Mouse (Mus musculus): ENCODE results near the gene Gm16451. TPM values are rescaled to one million over a fixed set of nuclear protein-coding genes. Genes with fewer than 3 reads are reported as not detected.

The Gm16451 gene
- not detected for total RNA-seq (2023)

DNA sequence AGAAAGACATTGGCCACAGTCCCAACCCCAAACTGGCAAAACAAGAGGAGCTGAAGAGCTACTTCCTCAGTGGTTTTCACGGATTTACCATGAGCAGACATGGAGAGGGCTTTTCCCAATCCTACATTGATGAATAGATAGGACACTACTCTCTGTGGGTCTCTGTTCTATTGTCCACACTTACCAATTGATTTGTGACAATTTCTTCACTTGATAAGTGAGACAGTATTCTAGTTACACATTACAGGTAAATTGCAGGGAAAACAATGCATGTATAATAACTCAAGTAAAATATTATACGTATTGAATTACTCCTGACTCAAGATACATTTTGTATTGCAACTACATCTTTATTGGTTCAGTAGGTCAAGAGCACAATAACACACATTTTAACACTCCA is at the start of gene Gm16451:
TSS of gene Gm16451 (minus strand) at position 101 of the 400 bp plus-strand sequence.

DNA sequence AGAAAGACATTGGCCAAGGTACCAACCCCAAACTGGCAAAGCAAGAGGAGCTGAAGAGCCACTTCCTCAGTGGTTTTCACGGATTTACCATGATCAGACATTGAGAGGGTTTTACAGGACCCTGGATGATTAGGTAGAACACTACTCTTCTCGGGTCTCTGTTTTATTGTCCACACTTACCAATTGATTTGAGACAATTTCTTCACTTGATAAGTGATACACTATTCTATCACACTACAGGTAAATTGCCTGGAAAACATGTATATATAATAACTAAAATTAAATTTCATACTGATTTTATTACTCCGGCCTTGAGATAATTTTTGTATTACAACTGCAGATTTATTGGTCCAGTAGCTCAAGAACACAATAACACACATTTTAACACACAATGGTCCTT is 45.9 kb upstream of the Gm16451 start, which contains the start of gene Vmn1r142:
TSS of gene Vmn1r142 (minus strand) at position 101 of the 400 bp plus-strand sequence.

DNA sequence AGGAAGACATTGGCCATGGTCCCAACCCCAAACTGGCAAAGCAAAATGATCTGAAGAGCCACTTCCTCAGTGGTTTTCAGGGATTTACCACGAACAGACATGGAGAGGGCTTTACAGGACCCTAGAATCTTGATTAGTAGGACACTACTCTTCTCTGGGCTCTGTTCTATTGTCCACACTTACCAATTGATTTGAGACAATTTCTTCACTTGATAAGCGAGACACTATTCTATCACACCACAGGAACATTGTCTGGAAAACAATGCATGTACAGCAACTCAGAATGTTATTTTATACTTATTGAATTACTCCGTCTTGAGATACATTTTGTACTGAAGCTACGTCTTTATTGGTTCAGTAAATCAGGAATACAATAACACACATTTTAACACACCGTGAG is 16.6 kb upstream of the Gm16451 start, which contains the start of gene Gm10666:
TSS of gene Gm10666 (minus strand) at position 101 of the 400 bp plus-strand sequence.

DNA sequence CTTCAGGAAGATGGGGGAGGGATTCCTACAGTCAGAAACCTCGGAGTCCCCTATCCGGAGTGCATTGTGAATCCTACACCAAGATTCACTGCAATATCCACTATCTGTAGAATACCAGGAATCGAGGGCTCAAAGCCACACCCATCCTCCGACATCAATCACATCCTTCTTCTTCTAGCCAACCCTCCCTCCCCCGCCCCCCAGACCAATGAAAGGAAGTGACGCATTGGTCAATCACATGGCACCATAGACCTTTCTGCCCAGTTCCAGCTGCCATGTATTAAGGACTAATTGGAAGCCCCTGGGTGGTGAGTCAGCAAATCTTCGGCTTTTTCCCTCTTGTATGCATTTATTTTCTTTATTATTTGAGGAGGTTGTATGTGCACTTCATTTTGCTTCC is 49.3 kb downstream of the Gm16451 start, which contains the start of gene Vmn1r139:
TSS of gene Vmn1r139 (plus strand) at position 301 of the 400 bp plus-strand sequence.

Other genes starting within 250 kb of the Gm16451 start
- not detected for gene Gm5891, start 197.0 kb downstream of the Gm16451 start, total RNA-seq (2023)
- gene Vmn1r137, start 123.7 kb downstream of the Gm16451 start, total RNA-seq (2023) = not detected
- not detected for gene Vmn1r138, start 89.3 kb downstream of the Gm16451 start, total RNA-seq (2023)
- gene Gm6176, start 61.9 kb downstream of the Gm16451 start, total RNA-seq (2023) = not detected
- gene Vmn1r139, start 49.2 kb downstream of the Gm16451 start, total RNA-seq (2023) = not detected
- gene Gm10666, start 16.5 kb upstream of the Gm16451 start, total RNA-seq (2023) = not detected
- not detected for gene Vmn1r142, start 45.8 kb upstream of the Gm16451 start, total RNA-seq (2023)
- not detected for gene Vmn1r143, start 71.1 kb upstream of the Gm16451 start, total RNA-seq (2023)
- gene Gm8653, start 83.0 kb upstream of the Gm16451 start, total RNA-seq (2023) = not detected
- not detected for gene Gm8453, start 111.2 kb upstream of the Gm16451 start, total RNA-seq (2023)
- gene Gm4187, start 211.5 kb upstream of the Gm16451 start, total RNA-seq (2023) = not detected

Measured in B cell, adult 67 days (primary cell).